Mouse (Mus musculus) right cerebral cortex, postnatal 10 days (tissue): ENCODE data around the gene Lhfpl2.
"Not testable (repeated sequence)": the region's sequence is repeated elsewhere in the genome, so short reads cannot be mapped to it uniquely, and the experiment has no call there.

Experiments used
- DNase-seq, 2 experiments: peaks; one replicate each; pipeline ENCODE4 v3.0.0; 2021; ENCODE audit warnings: low spot score in 2 of 2

Lhfpl2 gene

DNA sequence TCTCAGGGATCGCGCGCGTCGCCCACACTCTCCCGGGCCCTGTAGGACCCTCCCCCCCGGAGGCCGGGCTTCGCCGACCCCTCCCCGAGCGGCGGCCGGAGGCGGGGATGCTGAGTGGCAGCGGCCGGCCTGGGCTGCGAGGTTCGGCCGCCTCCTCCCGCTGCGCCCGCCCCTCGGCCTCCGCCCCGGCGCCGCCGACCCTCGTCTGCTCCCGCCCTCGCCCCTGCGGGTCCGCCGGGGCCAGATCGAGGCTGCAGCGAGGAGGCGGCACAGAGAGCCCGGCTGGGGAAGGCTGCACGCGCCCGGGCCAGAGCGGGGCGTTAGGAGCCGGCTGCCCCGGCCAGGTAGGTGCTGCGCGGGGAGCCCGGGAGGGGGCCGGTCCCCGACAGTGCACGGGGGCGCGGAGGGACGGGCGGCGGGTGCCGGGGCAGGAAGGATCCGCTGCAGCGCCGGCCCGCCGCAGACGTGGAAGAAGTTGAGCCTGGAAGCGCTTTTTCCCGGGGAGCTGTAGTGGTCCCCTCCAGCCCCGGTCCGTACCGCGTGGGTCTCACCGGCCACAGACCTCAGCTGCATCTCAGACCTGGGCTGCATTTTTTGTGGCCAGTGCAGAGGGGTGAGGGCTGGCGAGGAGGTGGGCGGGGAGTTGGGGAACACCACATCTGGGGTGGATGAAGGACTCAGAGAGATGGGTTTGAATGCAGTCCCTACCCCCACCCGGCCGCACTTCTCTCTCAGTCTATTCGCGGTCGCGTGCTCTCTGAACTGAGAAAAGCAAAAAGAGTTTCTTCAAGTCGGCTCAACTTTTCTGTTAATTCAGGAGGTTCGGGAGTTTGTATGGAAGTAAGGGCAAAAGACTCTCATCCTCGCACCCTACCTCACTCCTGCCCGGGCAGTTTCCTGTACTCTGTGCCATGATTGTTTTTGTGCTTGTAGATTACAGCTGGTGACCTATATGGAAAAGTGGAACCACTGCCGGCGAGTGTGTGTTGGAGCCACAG, at the start of gene Lhfpl2:
Gene Lhfpl2, plus strand, starts transcription at position 234 of the 998 bp plus-strand sequence.
- peak; percentile 49 to 63 for DNase-seq

- DNase-seq: no peak
Observed at GRCm38 (mm10) chr13:94011996-94012575, 45.5 kb upstream of the Lhfpl2 start.

DNA sequence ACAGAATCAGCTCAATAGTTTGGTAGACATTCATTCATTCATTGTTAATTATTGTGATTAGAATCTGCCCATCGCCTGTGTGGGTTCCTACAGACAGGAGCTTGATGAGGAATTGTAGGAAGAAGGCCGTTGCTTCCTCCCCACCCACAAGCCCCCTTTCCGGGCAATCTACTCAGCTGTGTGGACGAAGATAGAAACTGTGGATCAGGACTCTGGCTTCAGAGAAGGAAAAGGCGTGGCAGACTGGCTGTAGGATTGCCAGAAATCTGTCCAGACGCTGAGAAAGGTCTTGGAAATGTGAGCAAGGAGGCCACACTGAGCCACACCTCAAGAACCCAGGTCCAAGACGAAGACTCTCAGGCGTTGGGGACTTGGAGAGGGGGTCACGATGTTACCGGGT, 43.6 kb upstream of the Lhfpl2 start:
- DNase-seq: no peak

DNA sequence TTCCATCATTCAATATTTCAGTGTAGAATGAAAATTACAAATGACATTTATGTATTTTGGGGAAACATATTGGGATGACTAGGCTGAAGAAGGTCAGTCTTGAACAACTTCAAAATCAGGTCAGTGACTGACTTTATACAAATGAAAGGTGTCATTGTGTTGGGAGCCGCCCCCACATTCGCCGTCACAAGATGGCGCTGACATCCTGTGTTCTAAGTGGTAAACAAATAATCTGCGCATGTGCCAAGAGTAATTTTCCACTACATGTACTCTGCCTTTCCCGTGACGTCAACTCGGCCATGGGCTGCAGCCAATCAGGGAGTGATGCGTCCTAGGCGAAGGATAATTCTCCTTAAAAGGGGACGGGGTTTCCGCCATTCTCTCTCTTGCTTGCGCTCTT, 33.0 kb upstream of the Lhfpl2 start:
- not testable (repeated sequence) for DNase-seq

GRCm38 (mm10) chr13:94029147-94029546, 28.4 kb upstream of the Lhfpl2 start:
- no peak for DNase-seq

DNA sequence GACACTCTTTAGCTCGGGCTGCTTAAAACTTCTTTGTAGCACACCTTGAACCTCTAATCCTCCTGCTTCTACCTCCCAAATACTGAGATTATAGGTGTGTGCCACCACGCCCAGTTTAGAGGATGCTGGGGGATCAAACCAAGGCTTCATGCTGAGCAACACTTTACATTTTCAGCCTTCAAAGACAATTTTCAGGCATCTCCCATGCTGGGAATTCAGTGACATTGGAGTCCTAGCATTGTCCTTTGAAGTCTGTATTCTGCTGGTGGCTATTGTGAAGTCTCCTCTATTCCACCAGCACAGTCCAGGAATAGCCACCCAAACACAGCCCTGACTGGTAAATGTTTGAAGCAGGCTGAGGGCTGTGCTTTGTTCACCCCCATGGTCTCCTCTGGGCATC, 27.0 kb upstream of the Lhfpl2 start:
- no peak for DNase-seq

- DNase-seq: no peak
Observed at GRCm38 (mm10) chr13:94037313-94038051, 20.1 kb upstream of the Lhfpl2 start.

GRCm38 (mm10) chr13:94038052-94038340, 19.6 kb upstream of the Lhfpl2 start:
- no peak for DNase-seq

GRCm38 (mm10) chr13:94050036-94050435, 7.6 kb upstream of the Lhfpl2 start:
- DNase-seq: no peak

DNA sequence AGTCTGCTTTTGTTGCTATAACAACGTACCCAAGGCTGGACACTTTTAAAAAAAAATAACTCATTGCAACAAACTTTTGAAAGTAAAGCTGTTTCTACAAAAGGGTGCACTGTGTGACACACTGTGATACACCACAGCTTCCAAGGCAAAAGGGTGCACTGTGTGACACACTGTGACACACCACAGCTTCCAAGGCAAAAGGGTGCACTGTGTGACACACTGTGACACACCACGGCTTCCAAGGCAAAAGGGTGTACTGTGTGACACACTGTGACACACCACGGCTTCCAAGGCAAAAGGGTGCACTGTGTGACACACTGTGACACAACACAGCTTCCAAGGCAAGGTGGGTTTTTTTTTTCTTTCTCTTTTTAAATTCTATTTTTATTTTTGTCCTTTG, 6.8 kb upstream of the Lhfpl2 start:
- no peak for DNase-seq

DNA sequence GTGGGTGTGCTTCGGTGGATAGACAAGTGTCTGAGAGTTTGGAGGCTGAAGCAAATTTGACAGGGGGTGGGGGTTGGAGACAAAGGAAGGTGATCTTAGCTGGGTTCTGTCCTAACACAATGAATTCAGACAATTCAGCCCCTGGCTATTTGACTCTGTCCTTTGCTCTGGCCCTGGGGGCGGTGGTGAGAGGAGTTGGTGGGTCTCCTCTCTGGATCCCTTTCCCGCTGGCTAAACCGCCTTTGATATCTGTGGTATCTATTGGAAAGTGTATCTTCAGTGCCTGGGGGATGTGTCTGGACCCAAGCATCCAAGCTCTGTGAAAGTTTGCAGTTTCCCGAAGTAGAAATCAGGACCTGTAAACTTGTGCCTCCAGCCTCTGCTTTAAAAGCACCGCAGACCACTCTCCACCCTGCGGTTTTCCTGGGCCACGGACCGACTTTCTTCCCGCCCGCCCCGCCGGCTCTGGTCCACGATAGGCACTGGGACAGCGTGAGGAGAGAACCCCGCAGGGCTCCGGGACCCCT, 497 bp upstream of the Lhfpl2 start:
- no peak for DNase-seq

- DNase-seq: no peak
Observed at GRCm38 (mm10) chr13:94058642-94059222, 1.1 kb downstream of the Lhfpl2 start.

DNA sequence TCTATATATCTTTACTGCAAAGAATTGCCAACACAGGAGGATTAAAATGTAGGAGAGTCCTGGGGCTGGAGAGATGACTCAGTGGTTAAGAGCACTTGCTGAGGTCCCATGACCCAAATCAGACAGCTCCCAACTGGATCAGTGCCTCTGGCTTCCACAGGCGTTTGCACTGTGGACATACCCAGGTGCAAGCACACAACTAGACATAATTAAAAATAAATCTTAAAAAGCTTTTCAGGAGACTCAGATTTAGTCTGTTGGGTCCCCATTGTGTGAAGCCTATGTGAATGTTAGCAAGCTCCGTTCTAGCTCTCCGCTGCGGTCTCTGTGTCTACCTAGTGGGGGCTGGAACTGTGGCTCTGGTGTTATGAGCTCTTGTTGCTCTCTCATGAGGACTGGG, 1.8 kb downstream of the Lhfpl2 start:
- no peak for DNase-seq

DNA sequence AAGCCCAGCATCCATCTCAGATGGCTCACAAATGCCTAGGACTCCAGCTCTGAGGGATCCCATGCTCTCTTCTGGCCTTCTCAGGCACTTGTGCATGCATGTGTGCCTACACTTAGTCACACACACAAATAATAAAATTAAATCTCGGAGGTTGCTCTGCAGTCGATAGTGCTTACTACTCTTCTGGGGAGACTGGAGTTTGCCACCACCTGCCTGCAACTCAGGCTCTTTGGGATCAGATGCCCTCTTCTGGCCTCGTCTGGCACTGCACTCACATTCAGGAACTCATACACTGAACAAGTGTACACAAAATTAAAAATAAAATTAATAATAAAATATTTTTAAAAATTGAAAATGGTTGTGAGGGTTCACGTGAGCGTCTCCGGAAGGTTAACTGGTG, 2.2 kb downstream of the Lhfpl2 start:
- DNase-seq: peak in 1 of 2 experiments; percentile 47

GRCm38 (mm10) chr13:94060461-94060860, 2.9 kb downstream of the Lhfpl2 start:
- DNase-seq: no peak

GRCm38 (mm10) chr13:94061256-94061877, 3.8 kb downstream of the Lhfpl2 start:
- no peak for DNase-seq

GRCm38 (mm10) chr13:94062349-94063111, 4.9 kb downstream of the Lhfpl2 start:
- peak; percentile 27 to 47 for DNase-seq

DNA sequence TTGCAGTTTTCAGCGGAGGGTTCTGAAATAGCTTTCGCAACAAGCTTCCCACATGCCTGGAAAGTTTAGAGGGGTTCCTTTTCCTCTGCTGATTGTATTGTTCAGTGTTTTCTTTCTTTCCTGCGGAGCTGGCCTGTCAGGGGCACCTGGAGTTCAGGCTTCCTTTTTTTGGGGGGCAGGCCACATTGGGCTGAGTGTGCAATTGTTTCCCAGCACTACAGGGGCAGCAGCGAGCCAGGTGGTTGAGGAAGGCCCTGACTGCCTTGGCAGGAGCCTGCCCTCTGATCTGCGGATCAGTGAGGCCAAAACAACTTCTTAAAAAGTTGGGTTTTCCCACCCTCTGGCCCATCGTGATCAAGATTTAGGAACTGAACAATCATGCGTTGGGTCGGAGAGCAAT, 5.6 kb downstream of the Lhfpl2 start:
- DNase-seq: no peak

DNA sequence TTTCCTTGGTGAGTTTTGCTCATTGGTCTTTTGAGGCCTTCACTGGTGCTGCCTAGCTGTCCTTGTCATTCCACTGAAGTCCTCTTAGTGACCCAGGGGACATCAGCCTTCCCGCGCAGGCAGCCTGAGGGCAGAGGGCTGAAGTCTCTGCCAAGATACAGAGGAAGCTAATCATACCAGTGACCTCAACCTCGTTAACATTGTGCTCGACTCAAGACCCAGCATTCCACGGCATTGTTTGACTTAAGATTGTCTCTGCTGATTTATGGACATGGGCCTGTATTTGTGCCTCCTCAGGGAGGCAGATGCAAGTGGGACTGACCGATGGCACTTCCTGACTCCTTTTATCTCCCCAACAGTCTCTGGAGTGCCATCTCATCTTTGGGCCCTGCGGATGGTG, 7.0 kb downstream of the Lhfpl2 start:
- no peak for DNase-seq

- DNase-seq: no peak
Observed at GRCm38 (mm10) chr13:94065276-94066050, 7.9 kb downstream of the Lhfpl2 start.
